Mouse (Mus musculus): ENCODE results near the gene Slc39a13.
"Not testable (repeated sequence)": the region's sequence is repeated elsewhere in the genome, so short reads cannot be mapped to it uniquely, and the experiment has no call there.

The Slc39a13 gene

DNA sequence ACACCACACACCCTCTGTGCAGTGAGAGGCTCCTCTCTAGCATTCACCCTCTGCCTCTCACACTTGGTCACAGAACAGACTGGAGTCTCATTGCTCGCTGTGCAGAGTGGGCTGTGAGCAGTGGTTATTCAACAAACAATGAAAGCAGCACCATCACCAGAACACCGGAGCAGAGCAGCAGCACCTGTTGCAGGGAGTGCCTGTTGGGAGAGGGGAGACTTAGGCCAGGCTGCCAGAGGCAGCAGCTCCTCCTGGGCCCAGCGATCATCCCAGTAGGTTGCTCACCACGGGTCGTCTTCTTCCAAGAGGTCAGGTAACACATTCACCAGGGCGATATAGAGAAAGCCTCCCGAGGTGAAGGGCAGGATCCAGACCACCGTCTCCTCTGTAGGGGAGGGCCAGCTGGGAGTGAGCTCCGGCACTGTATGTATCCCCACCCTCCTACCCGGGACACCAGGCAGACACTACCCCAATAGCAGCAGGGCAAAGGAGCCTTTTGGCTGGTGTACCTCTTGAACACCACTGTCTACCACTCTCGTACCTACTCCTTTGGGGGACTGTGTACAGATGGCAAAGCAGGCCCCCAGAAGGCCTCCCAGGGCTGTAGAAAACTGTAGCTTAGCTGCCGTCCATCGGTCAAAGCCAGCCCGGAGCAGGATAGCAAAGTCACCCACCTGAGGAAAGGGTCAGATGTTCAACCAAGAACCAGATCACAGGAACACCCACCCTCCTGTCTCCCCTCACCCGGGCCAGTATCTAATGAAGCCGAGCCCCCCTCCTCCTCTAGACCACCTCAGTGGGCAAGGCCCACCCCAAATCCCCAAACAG, 7.2 kb downstream of the Slc39a13 start:
- no peak for DNase-seq

DNA sequence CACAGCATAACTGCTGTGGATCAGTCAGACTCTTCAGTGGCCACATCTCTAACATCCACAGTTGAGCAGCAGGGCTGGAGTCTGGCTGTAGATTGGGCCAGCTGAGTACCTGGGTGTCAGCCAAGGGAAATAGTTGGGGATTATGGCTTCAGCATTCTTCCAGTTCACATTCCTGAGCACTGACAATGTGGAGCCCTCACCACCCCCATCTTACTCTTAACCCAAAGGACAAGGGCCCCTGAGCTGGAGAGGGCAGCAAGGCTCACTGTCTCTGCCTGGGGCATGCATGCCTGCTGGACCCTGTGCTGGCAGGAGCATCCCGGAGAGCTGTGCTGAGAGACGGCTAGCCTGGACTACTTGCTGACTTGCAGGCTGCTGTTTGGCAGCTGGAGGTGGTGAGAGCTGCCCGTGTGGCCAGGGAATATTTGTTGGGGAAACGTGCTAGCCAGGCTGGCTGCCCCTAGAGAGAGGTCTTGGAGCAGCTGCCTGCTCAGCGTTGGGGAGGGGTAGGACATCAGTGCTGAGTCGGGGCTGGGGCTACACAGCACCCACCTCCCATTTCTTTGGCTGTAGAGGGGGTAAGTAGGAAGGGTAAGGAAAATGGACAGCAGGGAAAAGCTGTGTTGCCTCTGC, 8.3 kb downstream of the Slc39a13 start:
- DNase-seq, result no peak

DNA sequence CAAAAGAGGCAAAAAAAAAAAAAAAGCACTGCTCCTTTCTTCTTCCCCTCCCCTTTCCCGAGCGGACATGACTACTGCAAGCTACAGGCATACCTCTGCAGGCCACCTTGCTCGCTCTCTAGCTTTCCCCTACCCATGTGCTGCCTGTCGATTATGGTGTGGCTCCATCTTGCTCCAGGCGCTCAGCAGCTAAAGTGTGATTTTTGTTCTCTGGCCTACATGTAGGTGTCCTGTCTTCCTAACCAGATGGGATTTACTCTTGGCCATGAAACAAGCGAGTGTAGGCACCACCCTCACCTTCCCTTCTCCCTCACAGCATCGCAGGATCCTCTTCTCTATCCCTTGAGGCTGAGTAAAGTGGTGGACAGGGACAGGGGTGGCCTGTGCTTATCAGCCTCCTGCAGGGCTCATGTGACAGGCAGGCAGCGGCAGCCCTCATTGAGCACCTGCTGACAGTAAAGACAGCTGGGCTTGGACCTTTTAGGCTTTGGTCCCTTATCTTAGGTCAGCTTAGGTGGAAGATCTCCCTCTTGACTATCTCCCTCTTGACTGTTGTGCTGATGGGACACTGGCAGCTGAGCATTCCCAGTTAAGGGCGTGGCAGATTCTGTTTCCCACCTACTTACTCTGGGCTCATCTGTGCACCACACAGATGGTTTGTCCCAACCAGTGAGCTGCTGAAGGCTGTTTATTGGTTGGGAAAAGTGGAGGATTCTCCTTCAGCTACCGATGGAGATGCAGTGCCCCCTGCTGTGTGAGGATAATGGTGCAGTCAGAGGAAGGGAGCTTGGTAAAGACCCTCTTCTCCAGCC, 9.5 kb downstream of the Slc39a13 start:
- DNase-seq, result peak in 1 of 2 experiments; percentile 26

DNA sequence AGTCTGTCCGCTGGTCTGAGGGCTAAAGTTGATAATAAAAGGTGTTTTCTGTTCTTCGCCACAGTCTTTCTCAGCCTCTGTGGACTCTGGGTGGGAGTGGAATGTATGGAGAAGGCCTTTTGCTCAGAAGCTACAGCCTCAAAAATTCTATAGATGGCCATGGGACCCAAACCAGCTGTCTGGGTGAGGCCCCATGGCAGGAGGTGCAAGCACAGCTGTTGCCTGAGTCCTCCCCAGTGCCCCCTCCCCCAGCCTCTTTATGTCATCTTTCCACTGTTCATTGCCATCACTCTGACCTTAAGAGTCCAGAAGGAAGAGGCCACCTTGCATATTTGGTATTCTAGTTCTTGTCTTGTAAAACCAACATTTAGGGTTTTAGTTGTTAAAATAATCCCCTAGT, 10.8 kb downstream of the Slc39a13 start:
- DNase-seq, result no peak

DNA sequence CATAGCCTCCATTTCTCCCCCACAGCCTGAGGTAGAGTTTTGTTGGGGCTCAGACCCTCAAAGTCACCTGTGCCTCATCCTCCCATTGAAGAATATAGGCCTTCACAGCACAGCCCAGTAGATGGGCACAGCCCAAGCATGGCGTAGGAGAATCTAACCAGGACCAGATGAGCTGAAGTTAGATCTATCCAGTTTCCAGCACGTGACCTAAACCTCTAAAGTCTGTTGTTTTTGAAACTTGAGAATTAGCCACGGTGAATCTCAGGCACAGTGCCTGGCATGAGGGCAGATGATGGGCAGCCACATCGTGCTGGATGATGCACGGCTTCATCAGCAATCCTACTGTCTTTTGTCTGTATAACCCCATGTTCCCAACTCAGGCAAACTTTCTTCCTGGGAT, 11.8 kb downstream of the Slc39a13 start:
- no peak for DNase-seq

DNA sequence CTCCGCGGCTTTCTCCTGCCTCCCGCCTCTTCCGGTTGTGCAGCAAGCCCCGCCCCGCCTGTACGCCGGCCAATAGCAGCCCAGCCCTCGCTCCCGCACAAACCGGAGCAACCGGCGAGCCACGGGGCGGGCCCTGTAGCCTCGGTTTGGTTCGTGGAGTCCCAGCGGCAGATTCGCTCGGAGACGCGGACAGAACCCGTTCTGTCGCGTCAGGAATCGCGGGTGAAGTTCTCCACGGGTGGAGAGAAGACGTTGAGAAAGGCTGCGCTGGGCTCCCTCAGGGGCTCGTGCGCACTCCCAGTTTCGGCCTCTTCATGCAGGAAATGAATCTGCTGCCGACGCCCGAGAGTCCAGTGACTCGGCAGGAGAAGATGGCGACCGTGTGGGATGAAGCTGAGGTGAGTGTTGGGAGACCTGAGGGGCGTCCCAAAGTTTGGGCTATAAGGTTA, 16.3 kb downstream of the Slc39a13 start, which contains the start of gene Psmc3:
Gene Psmc3, plus strand, starts transcription at position 76 of the 449 bp plus-strand sequence.
- DNase-seq, result peak; percentile 93 to 94

DNA sequence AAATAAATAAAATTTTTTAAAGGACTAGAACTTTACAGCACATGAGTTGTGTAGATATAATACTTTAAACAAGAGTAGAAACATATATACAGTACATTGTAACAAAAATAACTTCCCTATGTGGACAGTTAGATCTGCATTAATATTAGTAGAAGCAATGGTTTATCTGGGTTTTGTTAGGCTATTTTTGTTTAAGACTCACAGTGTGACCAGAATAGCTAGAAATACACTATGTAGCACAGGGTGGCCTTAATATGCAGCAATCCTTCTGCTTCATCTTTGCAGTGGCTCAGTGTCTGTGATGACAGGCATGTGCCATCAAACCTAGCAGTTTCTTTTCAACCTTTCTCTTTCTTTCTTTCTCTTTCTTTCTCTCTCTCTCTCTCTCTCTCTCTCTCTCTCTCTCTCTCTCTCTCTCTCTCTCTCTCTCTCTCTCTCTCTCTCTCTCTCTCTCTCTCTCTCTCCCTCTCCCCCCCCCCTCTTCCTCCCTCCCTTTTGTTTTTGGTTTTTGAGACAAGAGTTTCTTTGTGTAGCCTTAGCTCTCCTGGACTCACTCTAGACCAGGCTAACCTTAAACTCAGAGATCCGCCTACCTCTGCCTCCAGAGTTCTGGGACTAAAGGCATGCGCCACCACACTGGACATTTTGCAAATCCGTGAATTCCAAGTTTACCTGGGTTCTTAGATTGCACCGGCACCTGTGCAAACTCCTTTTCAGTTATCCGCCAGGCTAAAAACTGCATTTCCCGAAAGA, 16.9 kb downstream of the Slc39a13 start:
- no peak for DNase-seq

DNA sequence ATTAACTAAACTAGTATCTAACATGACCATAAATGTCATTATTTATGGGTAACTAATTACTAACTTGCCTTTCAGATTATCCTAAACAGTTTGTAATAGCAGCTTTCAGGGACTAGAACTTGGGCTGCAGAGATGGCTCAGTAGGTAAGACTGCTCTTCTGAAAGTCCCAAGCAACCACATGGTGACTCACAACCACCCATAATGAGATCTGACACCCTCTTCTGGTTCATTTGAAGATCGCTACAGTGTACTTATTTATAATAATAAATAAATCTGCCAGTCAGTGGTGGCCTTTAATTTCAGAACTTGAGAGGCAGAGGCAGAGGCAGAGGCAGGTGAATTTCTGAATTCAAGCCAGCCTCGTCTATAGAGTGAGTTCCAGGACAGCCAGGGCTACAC, 17.5 kb downstream of the Slc39a13 start:
- DNase-seq, result peak in 1 of 2 experiments; percentile 17

DNA sequence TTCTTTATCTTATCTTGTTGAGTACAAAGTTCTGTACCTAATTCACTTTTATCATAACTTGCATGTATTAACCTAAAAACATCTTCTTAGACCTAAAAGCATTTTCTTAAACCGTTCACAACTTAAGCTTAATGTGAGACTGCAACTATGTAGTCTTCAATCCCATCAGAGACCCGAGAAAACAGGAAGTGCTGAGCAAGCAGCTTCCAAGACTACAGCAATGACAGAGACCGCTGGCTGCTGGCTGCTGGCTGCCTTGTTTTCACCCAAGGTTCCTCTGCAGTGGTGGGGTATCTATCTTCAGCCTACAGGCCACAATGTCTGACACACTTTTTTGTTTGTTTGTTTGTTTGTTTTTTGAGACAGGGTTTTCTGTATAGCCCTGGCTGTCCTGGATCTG, 18.3 kb downstream of the Slc39a13 start:
- DNase-seq, result no peak

DNA sequence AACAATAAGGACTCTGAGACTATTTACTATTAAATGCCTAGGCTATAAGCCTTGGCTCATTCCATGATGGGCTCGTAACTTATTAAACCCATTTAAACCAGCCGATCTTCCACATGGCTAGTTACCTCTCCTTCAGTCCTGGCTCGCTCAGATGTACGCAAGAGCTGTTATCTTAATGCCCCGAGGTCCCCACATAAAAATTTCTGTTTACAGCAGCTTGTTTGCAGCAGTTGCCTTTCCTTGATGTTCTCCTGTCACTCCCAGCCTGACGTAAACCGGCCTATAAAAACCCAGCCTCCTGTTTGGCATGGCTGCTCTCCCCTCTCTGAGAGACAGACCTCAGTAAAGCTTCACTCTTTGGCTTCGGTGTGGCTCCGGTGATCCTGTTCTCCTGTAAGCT, 22.9 kb downstream of the Slc39a13 start:
- DNase-seq, result no peak

DNA sequence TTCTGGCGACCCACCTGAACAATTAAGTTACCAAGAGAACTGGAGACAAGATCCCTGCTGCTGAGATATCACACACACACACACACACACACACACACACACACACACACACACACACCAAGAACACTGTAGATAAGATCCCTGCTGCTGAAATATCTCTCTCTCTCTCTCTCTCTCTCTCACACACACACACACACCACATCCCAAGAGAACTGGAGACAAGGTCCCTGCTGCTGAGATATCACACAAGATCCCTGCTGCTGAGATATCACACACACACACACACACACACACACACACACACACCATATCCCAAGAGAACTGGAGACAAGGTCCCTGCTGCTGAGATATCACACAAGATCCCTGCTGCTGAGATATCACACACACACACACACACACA, 24.4 kb downstream of the Slc39a13 start:
- DNase-seq, result not testable (repeated sequence)

DNA sequence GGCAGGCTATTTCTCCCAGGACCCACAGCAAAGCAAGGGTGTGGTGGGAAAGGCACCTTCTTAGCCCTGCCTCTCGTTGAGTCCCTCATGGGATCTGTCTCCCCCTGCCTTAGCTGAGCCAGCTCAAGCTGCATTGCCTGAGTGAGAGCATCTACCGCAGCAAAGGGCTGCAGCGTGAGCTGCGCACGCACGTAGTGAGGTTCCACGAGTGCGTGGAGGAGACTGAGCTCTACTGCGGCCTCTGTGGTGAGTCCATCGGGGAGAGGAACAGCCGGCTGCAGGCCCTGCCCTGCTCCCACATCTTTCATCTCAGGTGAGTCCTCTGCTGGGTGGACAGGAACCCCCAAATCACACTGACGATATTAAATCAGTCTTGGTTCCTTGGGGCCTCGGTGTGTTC, 25.5 kb downstream of the Slc39a13 start:
- DNase-seq, result no peak

DNA sequence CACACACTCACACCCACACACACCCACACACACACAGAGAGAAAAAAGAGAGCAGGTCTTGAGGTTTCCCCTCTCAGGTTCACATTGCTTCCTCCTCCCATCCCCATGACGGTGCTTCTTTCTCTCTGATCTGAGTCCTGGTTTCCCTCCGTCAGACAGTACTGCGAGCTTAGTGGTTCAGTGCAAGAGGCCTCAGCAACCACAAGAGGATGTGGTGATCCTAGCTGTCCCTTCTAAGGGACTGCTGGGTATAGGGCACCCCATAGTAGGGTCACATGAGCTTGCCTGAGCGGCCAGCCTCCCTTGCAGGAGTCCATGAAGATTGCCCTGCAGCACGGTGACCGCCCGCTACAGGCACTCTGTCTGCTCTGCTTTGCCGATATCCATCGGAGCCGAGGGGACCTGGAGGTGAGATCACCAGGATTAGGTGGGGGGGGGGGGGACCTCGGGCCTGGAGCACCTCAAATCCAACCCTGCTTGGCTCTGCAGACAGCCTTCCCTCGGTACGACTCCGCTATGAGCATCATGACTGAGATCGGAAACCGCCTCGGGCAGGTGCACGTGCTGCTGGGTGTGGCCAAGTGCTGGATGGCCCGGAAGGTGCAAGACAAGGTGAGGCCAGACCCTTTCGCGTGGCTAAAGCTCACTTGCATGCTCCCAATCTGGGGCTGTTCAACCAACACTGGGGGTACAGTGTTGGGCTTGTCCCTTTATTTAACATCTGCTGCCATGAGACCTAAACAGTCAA, 27.4 kb downstream of the Slc39a13 start:
- DNase-seq, result no peak

DNA sequence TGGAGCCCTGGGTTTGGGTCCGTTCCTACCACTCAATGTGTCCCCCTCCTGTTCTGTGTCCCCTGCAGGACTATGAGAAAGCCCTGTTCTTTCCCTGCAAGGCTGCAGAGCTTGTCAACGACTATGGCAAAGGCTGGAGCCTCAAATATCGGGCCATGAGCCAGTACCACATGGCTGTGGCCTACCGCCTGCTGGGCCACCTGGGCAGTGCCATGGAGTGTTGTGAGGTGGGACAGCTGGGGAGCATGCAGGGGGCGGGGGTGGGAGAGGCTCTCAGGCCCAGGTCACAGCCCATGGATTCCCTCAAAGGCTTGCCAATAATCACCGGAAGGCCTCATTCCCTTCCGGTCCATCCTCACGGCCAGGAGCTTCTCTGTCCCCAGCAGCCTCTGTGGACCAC, 28.4 kb downstream of the Slc39a13 start:
- DNase-seq, result no peak

DNA sequence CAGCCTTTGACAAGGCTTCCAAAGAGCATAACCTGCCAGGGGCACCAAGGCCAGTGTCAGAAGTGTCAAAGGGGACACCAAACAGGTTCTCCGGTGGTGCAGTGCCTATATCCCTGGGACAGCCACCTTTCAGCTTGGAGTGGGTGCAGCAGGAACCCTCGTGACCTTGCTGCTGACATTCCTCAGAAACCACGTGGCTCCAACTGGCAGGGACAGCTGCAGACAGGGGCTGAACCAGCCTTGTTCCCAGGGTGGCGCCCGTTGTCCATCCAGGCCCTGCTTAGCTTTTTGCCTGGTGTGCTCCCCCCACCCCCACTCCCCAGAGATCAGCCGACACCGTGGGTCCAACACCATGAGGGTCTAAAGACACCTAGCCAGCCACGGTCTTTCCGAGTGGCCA, 34.8 kb downstream of the Slc39a13 start, which contains the start of gene Rapsn:
Gene Rapsn, plus strand, starts transcription at position 236 of the 400 bp plus-strand sequence.
- no peak for DNase-seq

DNA sequence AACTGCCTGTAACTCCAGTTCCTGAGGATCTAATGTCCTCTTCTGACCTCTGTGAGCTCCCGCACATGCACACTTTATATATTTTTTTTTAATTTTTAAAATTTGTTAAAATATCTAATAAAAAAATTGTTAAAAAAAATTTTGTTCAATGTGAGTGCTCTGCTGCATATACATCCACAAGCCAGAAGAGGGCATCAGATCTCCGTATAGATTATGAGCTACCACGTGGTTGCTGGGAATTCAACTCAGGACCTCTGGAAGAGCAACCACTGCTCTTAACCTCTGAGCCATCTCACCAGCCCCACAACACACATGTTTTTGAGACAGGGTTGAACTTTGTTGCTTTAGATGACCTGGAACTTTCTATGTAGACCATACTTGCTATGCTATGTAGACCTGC, 37.2 kb downstream of the Slc39a13 start:
- DNase-seq, result peak in 1 of 2 experiments; percentile 18

DNA sequence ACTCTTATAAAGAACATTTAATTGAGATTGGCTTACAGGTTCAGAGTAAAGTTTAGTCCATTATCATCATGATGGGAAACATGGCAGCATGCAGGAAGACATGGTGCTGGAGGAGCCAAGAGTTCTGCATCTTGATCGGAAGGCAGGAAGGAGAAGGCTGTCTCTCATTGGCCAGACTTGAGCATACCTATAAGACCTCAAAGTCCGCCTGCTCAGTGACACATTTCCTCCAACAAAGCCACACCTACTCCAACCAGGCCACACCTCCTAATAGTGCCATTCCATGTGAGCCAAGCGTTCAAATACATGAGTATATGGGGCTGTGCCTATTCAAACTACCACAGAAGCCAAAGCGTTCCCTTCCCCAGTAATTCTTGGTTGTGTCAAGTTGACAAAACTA, 39.0 kb downstream of the Slc39a13 start:
- DNase-seq, result no peak

DNA sequence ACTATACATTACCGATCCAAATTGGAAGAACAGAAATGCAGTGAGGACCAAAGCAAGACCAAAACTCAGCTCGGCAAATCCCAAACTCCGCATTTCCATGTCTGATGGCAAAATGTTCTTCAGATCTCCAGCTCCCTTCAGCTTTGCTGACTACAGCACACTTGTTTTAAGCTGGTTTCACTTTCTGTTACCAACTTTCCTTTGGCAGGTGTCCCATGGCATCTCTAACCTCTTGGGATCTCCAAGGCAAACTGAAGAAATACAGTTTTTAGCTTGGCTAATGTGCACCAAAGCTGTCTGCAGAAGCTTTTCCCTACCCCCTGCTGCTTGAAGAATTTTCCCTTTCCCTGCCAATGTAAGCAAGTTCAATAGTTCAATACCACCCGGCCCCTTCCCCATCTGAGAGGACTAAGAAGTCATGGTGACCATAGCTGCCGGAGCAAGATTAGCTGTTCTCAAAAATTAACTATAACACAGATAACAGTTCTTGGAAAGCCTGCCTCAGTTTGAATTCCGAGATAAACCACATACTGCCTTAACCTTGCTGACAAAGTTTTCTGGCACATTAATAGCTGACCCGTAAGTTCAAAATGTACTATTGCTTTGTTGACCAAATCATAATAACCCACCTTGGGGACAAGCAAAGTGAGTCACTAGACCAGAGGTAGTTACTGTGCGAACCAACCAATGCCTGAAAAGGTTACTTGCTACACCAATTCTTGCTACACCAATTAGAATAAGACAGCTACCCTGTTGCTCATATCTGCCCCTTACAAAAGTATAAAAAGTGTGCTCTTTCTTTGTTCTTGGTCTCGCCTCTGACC, 42.6 kb downstream of the Slc39a13 start:
- DNase-seq, result no peak

DNA sequence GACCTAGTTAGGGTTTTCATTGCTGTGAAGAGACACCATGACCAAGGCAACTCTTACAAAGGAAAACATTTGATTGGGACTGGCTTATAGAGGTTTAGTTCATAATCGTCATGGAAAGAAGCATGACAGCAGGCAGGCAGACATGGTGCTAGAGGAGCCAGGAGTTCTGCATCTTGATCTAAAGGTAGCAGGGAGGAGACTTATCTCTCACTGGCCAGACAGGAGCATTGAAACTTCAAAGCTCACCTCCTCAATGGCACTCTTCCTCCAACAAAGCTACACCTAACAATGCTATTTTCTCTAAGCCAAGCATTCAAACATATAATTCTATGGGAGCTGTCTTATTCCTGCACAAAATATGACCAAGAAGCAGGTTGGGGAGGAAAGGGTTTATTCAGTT, 43.7 kb downstream of the Slc39a13 start:
- DNase-seq, result no peak

DNA sequence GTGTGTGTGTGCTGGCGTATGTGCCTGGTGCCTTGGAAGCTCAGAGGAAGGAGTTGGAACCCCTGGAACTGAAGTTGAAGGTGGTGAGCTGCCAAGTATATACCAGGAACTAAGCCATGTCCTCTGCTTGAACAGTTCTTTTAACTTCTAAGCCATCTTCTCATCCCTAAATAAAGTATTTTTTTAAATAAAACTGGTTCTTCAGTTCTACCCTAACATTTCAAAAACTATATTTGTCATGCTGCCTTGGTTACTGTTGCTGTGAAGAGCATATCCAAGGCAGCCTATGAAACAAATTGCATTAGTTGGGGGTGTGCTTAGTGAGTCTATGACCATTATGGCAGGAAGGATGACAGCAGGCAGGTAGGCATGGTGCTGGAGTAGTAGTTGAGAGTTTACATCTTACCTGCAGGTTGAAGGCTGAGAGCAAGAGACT, 45.1 kb downstream of the Slc39a13 start:
- DNase-seq, result no peak

DNA sequence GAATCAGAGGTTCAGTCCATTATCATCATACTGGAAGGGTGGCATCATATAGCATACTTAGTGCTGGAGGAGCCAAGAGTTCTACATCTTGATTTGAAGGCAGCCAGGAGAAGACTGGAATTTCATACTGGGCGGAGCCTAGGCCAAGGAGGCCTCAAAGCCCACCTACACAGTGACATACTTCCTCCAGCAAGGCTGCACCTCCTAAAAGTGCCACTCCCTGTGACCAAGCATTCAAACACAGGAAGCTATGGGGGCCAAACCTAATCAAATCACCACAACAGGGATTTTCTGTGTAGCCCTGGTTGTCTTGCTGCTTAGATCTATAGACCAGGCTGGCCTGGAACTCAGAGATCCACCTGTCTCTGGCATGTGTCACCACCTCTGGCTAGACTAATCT, 46.3 kb downstream of the Slc39a13 start:
- no peak for DNase-seq
